Mouse (Mus musculus): Measurements from ENCODE around the gene Pcyt2. TPM values are rescaled to one million over a fixed set of nuclear protein-coding genes. Genes with fewer than 3 reads are reported as not detected.

Pcyt2 gene
- polyA plus RNA-seq, 1 experiment from 2014 or later = 217 TPM

DNA sequence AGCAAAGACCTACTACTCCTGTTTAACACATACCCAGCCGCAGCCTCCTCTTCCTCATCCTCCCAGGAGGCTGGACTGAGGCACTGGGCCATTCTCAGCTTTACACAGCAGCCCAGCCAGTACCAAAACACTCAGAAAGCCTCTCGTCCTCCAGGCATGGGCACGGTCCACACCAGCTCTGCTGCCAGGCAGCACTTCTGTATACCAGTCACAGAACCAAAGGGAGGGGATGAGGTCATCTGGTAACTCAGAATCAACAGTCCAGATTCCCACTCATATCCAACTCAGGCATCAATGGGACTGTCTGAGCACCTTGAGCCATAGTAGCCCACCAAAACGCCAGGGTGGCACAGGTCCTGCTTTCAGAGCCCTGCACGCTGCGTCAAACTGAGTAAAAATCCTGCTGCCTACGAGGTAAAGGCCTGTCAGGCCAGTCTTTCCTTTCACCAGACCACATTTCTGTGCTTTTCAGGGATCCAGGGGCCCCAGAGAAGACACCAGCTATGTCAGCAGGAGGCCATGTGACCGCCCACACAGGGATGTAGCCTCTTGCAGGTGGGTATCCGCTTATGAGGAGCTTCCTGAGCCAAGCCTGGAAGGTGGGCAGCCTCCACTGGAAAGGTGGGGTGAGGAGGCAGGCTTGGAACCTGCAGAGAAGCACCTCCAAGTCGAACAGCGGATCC lies 9.2 kb upstream of the Pcyt2 start:
- TF ChIP-seq EP300 (IDR thresholded peaks at IDR 0.05; ENCODE audit: low read depth) (no peak), CTCF (IDR thresholded peaks at IDR 0.05; ENCODE audit: low read depth) (no peak)
- H3K9ac ChIP-seq (replicated peaks) = peak overlapping the region; percentile 42; the same call in 1 of the 2 replicates
- peaks cover 73% of the 10 kb centered on the region for H3K4me1 ChIP-seq (ENCODE audit: insufficient read depth)
- no peaks in the 10 kb centered on the region for H3K27me3 ChIP-seq (ENCODE audit: insufficient read depth, low read length)
- H3K27ac ChIP-seq (ENCODE audit: low read depth) = peak overlapping the region; percentile 99
- ATAC-seq (no peak), DNase-seq (no peak)
- peaks cover 27% of the 10 kb centered on the region for H3K36me3 ChIP-seq (replicated peaks; ENCODE audit: insufficient read depth, low read length)
- H3K9me3 ChIP-seq (ENCODE audit: low read length) = no peaks in the 10 kb centered on the region
- WGBS (ENCODE audit: insufficient replicate concordance) = 85% methylated on average over 11 of the region's 11 CpGs
- no peak overlapping the region for H3K4me3 ChIP-seq (ENCODE audit: low read depth, low read length)
- H3K4me2 ChIP-seq (ENCODE audit: low read depth, low read length) = peak overlapping the region; percentile 84

DNA sequence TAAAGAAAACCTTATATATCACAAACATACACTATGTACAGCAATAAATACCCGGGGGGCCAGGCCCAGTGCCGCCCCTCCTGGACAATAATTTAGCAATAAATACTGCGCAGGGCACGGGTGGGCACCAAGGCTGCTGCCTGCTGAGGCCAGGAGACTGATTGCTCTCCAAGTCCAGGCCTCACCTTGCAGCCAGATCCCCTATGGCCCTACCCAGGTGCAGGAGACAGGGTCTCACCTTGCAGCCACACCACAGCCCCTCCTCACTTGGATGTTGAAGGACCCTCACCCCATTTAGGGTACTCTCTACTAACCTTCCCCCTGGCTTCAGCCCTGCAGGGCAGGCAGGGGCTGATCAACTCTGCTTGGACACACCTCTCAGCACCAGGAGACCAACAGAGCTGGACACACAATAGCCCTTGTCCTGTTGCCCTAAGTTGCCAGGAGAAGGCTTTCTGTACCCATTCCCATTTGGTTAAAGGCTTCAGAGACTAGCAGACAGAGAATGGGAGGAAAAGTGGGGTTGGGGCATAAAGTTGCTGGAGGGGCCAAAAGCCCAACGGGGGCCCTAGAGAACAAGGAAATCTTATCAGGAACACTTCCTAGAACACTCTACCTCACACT lies 7.5 kb upstream of the Pcyt2 start, which contains the start of gene Sirt7:
Gene Sirt7, minus strand, starts transcription at position 89 of the 624 bp plus-strand sequence.
- DNase-seq = no peak
- TF ChIP-seq CTCF (IDR thresholded peaks at IDR 0.05; ENCODE audit: low read depth) (no peak), EP300 (IDR thresholded peaks at IDR 0.05; ENCODE audit: low read depth) (peak; percentile 20; the same call in 1 of the 2 replicates)
- H3K36me3 ChIP-seq (replicated peaks; ENCODE audit: insufficient read depth, low read length) = peaks cover 43% of the 10 kb centered on the region
- WGBS (ENCODE audit: insufficient replicate concordance) = 14% methylated on average over 5 of the region's 5 CpGs
- H3K4me2 ChIP-seq (ENCODE audit: low read depth, low read length) = peak within 1 kb of the TSS; percentile 78
- H3K4me3 ChIP-seq (ENCODE audit: low read depth, low read length) = peak within 1 kb of the TSS; percentile 99
- peak within 1 kb of the TSS; percentile 97 for H3K27ac ChIP-seq (ENCODE audit: low read depth)
- peaks cover 58% of the 10 kb centered on the region for H3K4me1 ChIP-seq (ENCODE audit: insufficient read depth)
- peak within 1 kb of the TSS; percentile 98 for H3K9ac ChIP-seq (replicated peaks)
- ATAC-seq = no peak
- no peaks in the 10 kb centered on the region for H3K9me3 ChIP-seq (ENCODE audit: low read length)
- no peaks in the 10 kb centered on the region for H3K27me3 ChIP-seq (ENCODE audit: insufficient read depth, low read length)

- Histone ChIP-seq H3K4me2 (ENCODE audit: low read depth, low read length) (peak overlapping the region; percentile 78), H3K9me3 (ENCODE audit: low read length) (no peaks in the 10 kb centered on the region), H3K4me3 (ENCODE audit: low read depth, low read length) (peak overlapping the region; percentile 99), H3K4me1 (ENCODE audit: insufficient read depth) (peaks cover 52% of the 10 kb centered on the region), H3K9ac (replicated peaks) (peak overlapping the region; percentile 98), H3K27ac (ENCODE audit: low read depth) (peak overlapping the region; percentile 97), H3K27me3 (ENCODE audit: insufficient read depth, low read length) (no peaks in the 10 kb centered on the region), H3K36me3 (replicated peaks; ENCODE audit: insufficient read depth, low read length) (peaks cover 49% of the 10 kb centered on the region)
- peak; percentile 89 for DNase-seq
- TF ChIP-seq CTCF (IDR thresholded peaks at IDR 0.05; ENCODE audit: low read depth) = no peak
- TF ChIP-seq EP300 (IDR thresholded peaks at IDR 0.05; ENCODE audit: low read depth) = no peak
- peak; percentile 63 for ATAC-seq
- WGBS (ENCODE audit: insufficient replicate concordance) = under 1% methylated on average over 46 of the region's 53 CpGs
Observed at GRCm38 (mm10) chr11:120624680-120625111, 7.0 kb upstream of the Pcyt2 start.

- Histone ChIP-seq H3K4me1 (ENCODE audit: insufficient read depth) (peaks cover 46% of the 10 kb centered on the region), H3K4me3 (ENCODE audit: low read depth, low read length) (peak overlapping the region; percentile 99), H3K4me2 (ENCODE audit: low read depth, low read length) (peak overlapping the region; percentile 78), H3K9me3 (ENCODE audit: low read length) (no peaks in the 10 kb centered on the region), H3K27ac (ENCODE audit: low read depth) (peak overlapping the region; percentile 97), H3K27me3 (ENCODE audit: insufficient read depth, low read length) (no peaks in the 10 kb centered on the region), H3K9ac (replicated peaks) (peak overlapping the region; percentile 98), H3K36me3 (replicated peaks; ENCODE audit: insufficient read depth, low read length) (peaks cover 53% of the 10 kb centered on the region)
- TF ChIP-seq EP300 (IDR thresholded peaks at IDR 0.05; ENCODE audit: low read depth) (no peak), CTCF (IDR thresholded peaks at IDR 0.05; ENCODE audit: low read depth) (peak; percentile 87)
- peak; percentile 78 for ATAC-seq
- DNase-seq = peak; percentile 84
- WGBS (ENCODE audit: insufficient replicate concordance) = 11% methylated on average over 30 of the region's 30 CpGs
Observed at GRCm38 (mm10) chr11:120623961-120624679, 6.4 kb upstream of the Pcyt2 start.

DNA sequence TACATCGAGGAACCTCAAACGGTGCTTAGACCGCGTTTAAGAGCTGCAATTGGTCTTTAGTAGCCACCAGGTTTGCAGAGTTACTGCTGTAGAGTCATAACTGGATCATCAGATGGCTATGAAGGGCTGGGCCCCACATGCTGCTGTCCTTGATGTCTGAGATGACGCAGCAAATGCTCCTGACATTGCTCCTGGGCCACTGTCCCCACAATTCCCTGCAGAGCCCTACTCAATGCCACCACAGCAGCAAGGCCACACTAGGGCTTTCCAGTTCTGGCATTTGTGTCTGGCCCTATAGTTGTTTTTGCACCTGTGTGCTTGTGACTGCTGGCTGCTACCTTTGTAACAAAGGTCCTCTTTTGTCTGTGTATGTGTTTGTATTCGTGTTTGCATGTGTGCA lies 5.1 kb upstream of the Pcyt2 start:
- Histone ChIP-seq H3K36me3 (replicated peaks; ENCODE audit: insufficient read depth, low read length) (peaks cover 57% of the 10 kb centered on the region), H3K27me3 (ENCODE audit: insufficient read depth, low read length) (no peaks in the 10 kb centered on the region), H3K9me3 (ENCODE audit: low read length) (no peaks in the 10 kb centered on the region), H3K27ac (ENCODE audit: low read depth) (no peak overlapping the region), H3K9ac (replicated peaks) (no peak overlapping the region), H3K4me3 (ENCODE audit: low read depth, low read length) (no peak overlapping the region), H3K4me1 (ENCODE audit: insufficient read depth) (peaks cover 47% of the 10 kb centered on the region), H3K4me2 (ENCODE audit: low read depth, low read length) (no peak overlapping the region)
- WGBS (ENCODE audit: insufficient replicate concordance) = 93% methylated on average over 6 of the region's 6 CpGs
- TF ChIP-seq EP300 (IDR thresholded peaks at IDR 0.05; ENCODE audit: low read depth) (no peak), CTCF (IDR thresholded peaks at IDR 0.05; ENCODE audit: low read depth) (no peak)
- no peak for ATAC-seq
- no peak for DNase-seq

- Histone ChIP-seq H3K4me2 (ENCODE audit: low read depth, low read length) (no peak overlapping the region), H3K4me3 (ENCODE audit: low read depth, low read length) (no peak overlapping the region), H3K9me3 (ENCODE audit: low read length) (no peaks in the 10 kb centered on the region), H3K27me3 (ENCODE audit: insufficient read depth, low read length) (no peaks in the 10 kb centered on the region), H3K27ac (ENCODE audit: low read depth) (no peak overlapping the region), H3K36me3 (replicated peaks; ENCODE audit: insufficient read depth, low read length) (peaks cover 56% of the 10 kb centered on the region), H3K9ac (replicated peaks) (no peak overlapping the region), H3K4me1 (ENCODE audit: insufficient read depth) (peaks cover 39% of the 10 kb centered on the region)
- 95% methylated on average over 14 of the region's 14 CpGs for WGBS (ENCODE audit: insufficient replicate concordance)
- no peak for TF ChIP-seq CTCF (IDR thresholded peaks at IDR 0.05; ENCODE audit: low read depth)
- no peak for TF ChIP-seq EP300 (IDR thresholded peaks at IDR 0.05; ENCODE audit: low read depth)
- ATAC-seq (no peak), DNase-seq (no peak)
Observed at GRCm38 (mm10) chr11:120620195-120620594, 2.5 kb upstream of the Pcyt2 start.
